Mouse (Mus musculus): ENCODE measurements around the gene Dlg2.

- no peak for TF ChIP-seq CTCF (IDR thresholded peaks at IDR 0.05; ENCODE audit: low read depth, low read length)
- TF ChIP-seq GATA1 (IDR thresholded peaks at IDR 0.05; ENCODE audit: borderline replicate concordance, low read length), result no peak
- TF ChIP-seq GATA2 (IDR thresholded peaks at IDR 0.05; ENCODE audit: borderline replicate concordance, low read depth, low read length), result no peak
Measured at GRCm38 (mm10) chr7:91090830-91091683, 614.6 kb downstream of the Dlg2 start.

Measured in G1E (cell line).